Mouse (Mus musculus) v-Abl transformed pro-B cells (cell line): ENCODE data around the gene Trappc6b.
"Not testable (repeated sequence)": the region's sequence is repeated elsewhere in the genome, so short reads cannot be mapped to it uniquely, and the experiment has no call there.

Experiments
- in situ Hi-C, 2 experiments: fragments of 400-800 bp; cut with MboI; formaldehyde crosslinking; loops; one replicate each; pipeline ENCODE4 v1.15.1; 2025; ENCODE audit not compliant: unreplicated experiment in 2 of 2

Trappc6b gene

GRCm38 (mm10) chr12:59058242-59058641 is 3.0 kb downstream of the Trappc6b start:
- in situ Hi-C loops = not testable (repeated sequence)

- in situ Hi-C loops = no loop called here
Measured at GRCm38 (mm10) chr12:59056222-59056621, 5.0 kb downstream of the Trappc6b start.

- in situ Hi-C loops = no loop called here
Measured at GRCm38 (mm10) chr12:59055196-59055850, 5.9 kb downstream of the Trappc6b start.

GRCm38 (mm10) chr12:59053976-59054375 is 7.3 kb downstream of the Trappc6b start:
- in situ Hi-C loops = loop anchor here in 1 of 2 experiments (5.0 kb wide), 1 partner anchor 163 kb away; the partner anchor contains the start of gene Fbxo33

GRCm38 (mm10) chr12:59053166-59053565 is 8.1 kb downstream of the Trappc6b start:
- in situ Hi-C loops = loop anchor here in 1 of 2 experiments (5.0 kb wide), 1 partner anchor 164 kb away; the partner anchor contains the start of gene Fbxo33

- in situ Hi-C loops = loop anchor here in 1 of 2 experiments (5.0 kb wide), 1 partner anchor 165 kb away; the partner anchor contains the start of gene Fbxo33
Measured at GRCm38 (mm10) chr12:59052470-59052869, 8.8 kb downstream of the Trappc6b start.

GRCm38 (mm10) chr12:59040851-59041250 is 20.4 kb downstream of the Trappc6b start:
- in situ Hi-C loops = no loop called here

GRCm38 (mm10) chr12:59039971-59040844 is 21.1 kb downstream of the Trappc6b start:
- in situ Hi-C loops = no loop called here

- in situ Hi-C loops = no loop called here
Measured at GRCm38 (mm10) chr12:59039162-59039970, 21.9 kb downstream of the Trappc6b start.

GRCm38 (mm10) chr12:59032101-59032500 is 29.2 kb downstream of the Trappc6b start:
- in situ Hi-C loops = no loop called here

- in situ Hi-C loops = loop anchor here in 1 of 2 experiments (25.0 kb wide), 2 partner anchors 116 to 516 kb away; no protein-coding TSS in a partner anchor
Measured at GRCm38 (mm10) chr12:59021306-59021705, 40.0 kb downstream of the Trappc6b start.

- in situ Hi-C loops = loop anchor here in 1 of 2 experiments (25.0 kb wide), 2 partner anchors 117 to 517 kb away; no protein-coding TSS in a partner anchor
Measured at GRCm38 (mm10) chr12:59019891-59020290, 41.4 kb downstream of the Trappc6b start.

GRCm38 (mm10) chr12:59017970-59018369 is 43.3 kb downstream of the Trappc6b start:
- in situ Hi-C loops = loop anchor here in 1 of 2 experiments (25.0 kb wide), 2 partner anchors 119 to 519 kb away; no protein-coding TSS in a partner anchor

GRCm38 (mm10) chr12:59013234-59013633 is 48.0 kb downstream of the Trappc6b start, which contains the start of gene Gemin2:
Gemin2 (plus strand) TSS chr12:59013393.
- in situ Hi-C loops = loop anchor here (5.0 to 25.0 kb wide), 4 partner anchors 49 to 524 kb away; partner anchors contain the start of genes Fbxo33 (in 1 of the 2) and Trappc6b (in 1 of the 2)

GRCm38 (mm10) chr12:59012710-59013091 is 48.6 kb downstream of the Trappc6b start:
- in situ Hi-C loops = loop anchor here (5.0 to 25.0 kb wide), 4 partner anchors 50 to 525 kb away; partner anchors contain the start of genes Fbxo33 (in 1 of the 2) and Trappc6b (in 1 of the 2)

- in situ Hi-C loops = loop anchor here (5.0 to 25.0 kb wide), 4 partner anchors 50 to 525 kb away; partner anchors contain the start of genes Fbxo33 (in 1 of the 2) and Trappc6b (in 1 of the 2)
Measured at GRCm38 (mm10) chr12:59011844-59012709, 49.2 kb downstream of the Trappc6b start, which contains the start of gene Sec23a. Sec23a (minus strand) TSS chr12:59012017.

GRCm38 (mm10) chr12:59011275-59011843 is 49.9 kb downstream of the Trappc6b start:
- in situ Hi-C loops = loop anchor here (5.0 to 25.0 kb wide), 4 partner anchors 51 to 526 kb away; partner anchors contain the start of genes Fbxo33 (in 1 of the 2) and Trappc6b (in 1 of the 2)

- in situ Hi-C loops = loop anchor here (5.0 to 25.0 kb wide), 4 partner anchors 52 to 527 kb away; partner anchors contain the start of genes Fbxo33 (in 1 of the 2) and Trappc6b (in 1 of the 2)
Measured at GRCm38 (mm10) chr12:59010482-59010881, 50.8 kb downstream of the Trappc6b start.
